Mouse (Mus musculus): ENCODE results near the gene Magi2. TPM values are rescaled to one million over a fixed set of nuclear protein-coding genes. Genes with fewer than 3 reads are reported as not detected.

The Magi2 gene
- total RNA-seq, 2 experiments from 2014 or later: 6.6 TPM

- DNase-seq (ENCODE audit: low spot score in 2 of 2): no peak
Observed at GRCm38 (mm10) chr5:20068496-20068895, 841.7 kb downstream of the Magi2 start.

- no peak for DNase-seq (ENCODE audit: low spot score in 2 of 2)
Observed at GRCm38 (mm10) chr5:20068921-20069486, 842.2 kb downstream of the Magi2 start.

GRCm38 (mm10) chr5:20074101-20074500 lies 847.3 kb downstream of the Magi2 start:
- no peak for DNase-seq (ENCODE audit: low spot score in 2 of 2)

- DNase-seq (ENCODE audit: low spot score in 2 of 2): no peak
Observed at GRCm38 (mm10) chr5:20074867-20075266, 848.0 kb downstream of the Magi2 start.

GRCm38 (mm10) chr5:20078931-20079330 lies 852.1 kb downstream of the Magi2 start:
- DNase-seq (ENCODE audit: low spot score in 2 of 2): no peak

GRCm38 (mm10) chr5:20080605-20081309 lies 853.9 kb downstream of the Magi2 start:
- DNase-seq (ENCODE audit: low spot score in 2 of 2): no peak

- DNase-seq (ENCODE audit: low spot score in 2 of 2): no peak
Observed at GRCm38 (mm10) chr5:20082368-20082767, 855.5 kb downstream of the Magi2 start.

GRCm38 (mm10) chr5:20087083-20087482 lies 860.2 kb downstream of the Magi2 start:
- DNase-seq (ENCODE audit: low spot score in 2 of 2): no peak

GRCm38 (mm10) chr5:20103869-20104268 lies 877.0 kb downstream of the Magi2 start:
- no peak for DNase-seq (ENCODE audit: low spot score in 2 of 2)

GRCm38 (mm10) chr5:20104496-20104895 lies 877.7 kb downstream of the Magi2 start:
- no peak for DNase-seq (ENCODE audit: low spot score in 2 of 2)

GRCm38 (mm10) chr5:20109496-20109895 lies 882.7 kb downstream of the Magi2 start:
- no peak for DNase-seq (ENCODE audit: low spot score in 2 of 2)

GRCm38 (mm10) chr5:20117156-20117555 lies 890.3 kb downstream of the Magi2 start:
- no peak for DNase-seq (ENCODE audit: low spot score in 2 of 2)

- DNase-seq (ENCODE audit: low spot score in 2 of 2): no peak
Observed at GRCm38 (mm10) chr5:20140235-20140634, 913.4 kb downstream of the Magi2 start.

GRCm38 (mm10) chr5:20140662-20141444 lies 914.0 kb downstream of the Magi2 start:
- DNase-seq (ENCODE audit: low spot score in 2 of 2): no peak

- no peak for DNase-seq (ENCODE audit: low spot score in 2 of 2)
Observed at GRCm38 (mm10) chr5:20153359-20154125, 926.7 kb downstream of the Magi2 start.

GRCm38 (mm10) chr5:20196765-20197164 lies 969.9 kb downstream of the Magi2 start:
- no peak for DNase-seq (ENCODE audit: low spot score in 2 of 2)

GRCm38 (mm10) chr5:20197395-20197794 lies 970.6 kb downstream of the Magi2 start:
- DNase-seq (ENCODE audit: low spot score in 2 of 2): no peak

GRCm38 (mm10) chr5:20201348-20201747 lies 974.5 kb downstream of the Magi2 start:
- DNase-seq (ENCODE audit: low spot score in 2 of 2): no peak

GRCm38 (mm10) chr5:20208110-20208509 lies 981.3 kb downstream of the Magi2 start:
- no peak for DNase-seq (ENCODE audit: low spot score in 2 of 2)

GRCm38 (mm10) chr5:20213299-20213698 lies 986.5 kb downstream of the Magi2 start:
- no peak for DNase-seq (ENCODE audit: low spot score in 2 of 2)

- no peak for DNase-seq (ENCODE audit: low spot score in 2 of 2)
Observed at GRCm38 (mm10) chr5:20226471-20227210, 999.8 kb downstream of the Magi2 start.

Measured in gastrocnemius, postnatal 4 days (tissue).